Mouse (Mus musculus): ENCODE measurements around the gene Elane.

Elane gene

GRCm38 (mm10) chr10:79857894-79858293, 28.2 kb upstream of the Elane start:
- no peak for DNase-seq (ENCODE audit: extremely low read depth, low read depth)

GRCm38 (mm10) chr10:79858416-79859074, 27.5 kb upstream of the Elane start:
- DNase-seq (ENCODE audit: extremely low read depth, low read depth): no peak

GRCm38 (mm10) chr10:79859116-79859515, 26.9 kb upstream of the Elane start:
- DNase-seq (ENCODE audit: extremely low read depth, low read depth): no peak

GRCm38 (mm10) chr10:79860079-79860911, 25.8 kb upstream of the Elane start:
- no peak for DNase-seq (ENCODE audit: extremely low read depth, low read depth)

- no peak for DNase-seq (ENCODE audit: extremely low read depth, low read depth)
Measured at GRCm38 (mm10) chr10:79861230-79862048, 24.6 kb upstream of the Elane start.

- no peak for DNase-seq (ENCODE audit: extremely low read depth, low read depth)
Measured at GRCm38 (mm10) chr10:79862049-79862788, 23.8 kb upstream of the Elane start.

GRCm38 (mm10) chr10:79862925-79863324, 23.1 kb upstream of the Elane start:
- DNase-seq (ENCODE audit: extremely low read depth, low read depth): no peak

GRCm38 (mm10) chr10:79864351-79865188, 21.5 kb upstream of the Elane start:
- no peak for DNase-seq (ENCODE audit: extremely low read depth, low read depth)

GRCm38 (mm10) chr10:79865189-79865601, 20.9 kb upstream of the Elane start:
- DNase-seq (ENCODE audit: extremely low read depth, low read depth): no peak

- DNase-seq (ENCODE audit: extremely low read depth, low read depth): no peak
Measured at GRCm38 (mm10) chr10:79865801-79866295, 20.2 kb upstream of the Elane start.

GRCm38 (mm10) chr10:79866601-79867000, 19.4 kb upstream of the Elane start:
- DNase-seq (ENCODE audit: extremely low read depth, low read depth): no peak

GRCm38 (mm10) chr10:79871845-79872244, 14.2 kb upstream of the Elane start:
- no peak for DNase-seq (ENCODE audit: extremely low read depth, low read depth)

- no peak for DNase-seq (ENCODE audit: extremely low read depth, low read depth)
Measured at GRCm38 (mm10) chr10:79872862-79873261, 13.2 kb upstream of the Elane start.

- DNase-seq (ENCODE audit: extremely low read depth, low read depth): no peak
Measured at GRCm38 (mm10) chr10:79873313-79873712, 12.7 kb upstream of the Elane start.

- no peak for DNase-seq (ENCODE audit: extremely low read depth, low read depth)
Measured at GRCm38 (mm10) chr10:79873715-79874289, 12.2 kb upstream of the Elane start.

GRCm38 (mm10) chr10:79874290-79874862, 11.7 kb upstream of the Elane start, which contains the start of the genes Prtn3 and Plppr3:
TSS of gene Prtn3 (plus strand) at chr10:79874476.
TSS of gene Plppr3 (minus strand) at chr10:79874634.
- no peak for DNase-seq (ENCODE audit: extremely low read depth, low read depth)

GRCm38 (mm10) chr10:79877174-79877573, 8.9 kb upstream of the Elane start:
- peak; percentile 79 for DNase-seq (ENCODE audit: extremely low read depth, low read depth)

- no peak for DNase-seq (ENCODE audit: extremely low read depth, low read depth)
Measured at GRCm38 (mm10) chr10:79877757-79878156, 8.3 kb upstream of the Elane start.

- no peak for DNase-seq (ENCODE audit: extremely low read depth, low read depth)
Measured at GRCm38 (mm10) chr10:79879527-79879926, 6.5 kb upstream of the Elane start.
